Mouse (Mus musculus) CD4-positive helper T cell, adult 2 months (primary cell): ENCODE results near the gene Homer3.

Source experiments
- DNase-seq: peaks from one replicate; pipeline ENCODE4 v3.0.0-alpha.2; 2012; ENCODE audit warnings: low read depth, missing footprints, low spot score

Homer3 gene

DNA sequence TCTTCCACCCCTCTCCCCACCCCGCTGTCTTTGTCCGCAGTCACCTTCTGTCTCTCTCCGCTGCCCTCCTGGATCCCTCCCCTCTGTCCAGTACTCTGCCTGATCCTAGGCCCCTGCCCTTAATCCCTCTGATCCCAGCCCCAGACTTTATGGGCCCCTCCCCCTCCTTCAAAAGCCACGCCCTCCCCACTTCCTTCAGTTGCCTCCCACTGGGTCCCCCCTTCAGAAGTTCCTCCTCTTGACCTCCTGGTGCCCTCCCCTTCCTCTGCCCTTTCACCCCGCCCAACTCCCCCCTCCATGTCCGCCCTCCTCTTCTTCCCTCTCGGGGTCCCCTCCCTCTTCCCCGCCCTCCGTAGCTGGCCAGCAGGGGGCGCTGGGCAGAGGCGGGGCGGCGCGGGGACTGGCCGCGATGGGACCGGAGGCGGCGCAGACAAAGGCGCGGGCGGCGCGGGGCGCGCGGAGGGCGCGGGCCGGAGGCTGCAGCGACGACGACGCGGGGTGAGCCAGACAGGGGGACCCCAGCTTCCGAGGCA lies at the start of gene Homer3:
Gene Homer3 (plus strand): TSS at position 225 of the 533 bp plus-strand sequence.
- peak; percentile 86 for DNase-seq

DNA sequence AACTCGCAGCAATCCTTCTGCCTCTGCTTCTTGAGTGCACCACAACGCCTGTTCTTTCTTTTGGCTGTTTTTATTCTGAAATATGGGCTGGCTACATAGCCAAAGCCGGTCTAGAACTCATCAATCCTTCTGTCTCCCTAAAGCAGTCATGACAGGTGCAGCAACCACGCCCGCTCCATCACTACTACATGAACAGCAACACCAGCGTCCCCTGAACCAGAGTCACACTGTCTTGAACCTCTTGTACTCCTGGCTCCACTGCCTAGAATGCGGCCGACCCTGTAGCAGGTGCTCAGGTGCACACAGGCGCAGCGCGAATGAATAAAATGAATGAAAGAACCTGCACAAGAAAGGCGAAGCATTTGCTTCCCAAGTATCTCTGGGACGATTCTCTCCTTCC lies 49.0 kb upstream of the Homer3 start:
- no peak for DNase-seq

DNA sequence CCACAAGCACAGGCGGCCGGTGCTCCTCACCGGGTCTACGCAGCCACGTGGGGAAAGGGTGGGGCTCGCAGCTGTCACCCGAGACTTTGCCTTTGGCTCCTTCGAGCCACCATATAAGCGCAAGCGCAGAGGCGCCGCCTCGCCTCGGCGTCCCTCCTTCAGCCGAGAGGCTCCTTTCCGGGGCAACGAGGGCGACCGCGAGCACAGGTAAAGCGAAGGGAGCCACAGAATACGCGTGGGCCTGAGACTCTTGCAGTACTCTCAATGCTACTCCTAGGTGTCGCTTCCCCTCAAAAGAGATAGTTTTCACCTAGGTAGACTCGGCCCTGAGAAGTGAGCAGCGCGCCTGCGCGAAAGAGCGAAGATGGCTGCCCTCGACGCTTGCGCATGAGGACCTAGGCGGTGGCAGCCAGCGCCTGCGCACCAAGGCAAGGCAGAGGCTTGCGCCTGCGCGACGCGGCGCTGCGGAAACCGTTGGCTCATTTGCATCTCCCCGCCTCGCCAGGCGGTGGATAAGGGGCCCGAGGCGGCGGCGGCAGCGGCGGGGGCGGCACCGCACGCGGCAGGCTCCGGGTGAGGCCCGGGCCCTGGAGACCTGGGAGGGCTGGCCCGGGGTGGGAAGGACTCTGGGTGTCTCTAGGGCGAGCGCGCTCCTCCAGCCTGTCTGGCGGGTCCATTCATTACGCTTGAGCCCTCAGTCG lies 48.4 kb upstream of the Homer3 start, which contains the start of the genes Sugp2 and Armc6:
Gene Sugp2 (plus strand): TSS at position 147 of the 701 bp plus-strand sequence.
Gene Armc6 (minus strand): TSS at position 387 of the 701 bp plus-strand sequence.
- DNase-seq = peak; percentile 99

DNA sequence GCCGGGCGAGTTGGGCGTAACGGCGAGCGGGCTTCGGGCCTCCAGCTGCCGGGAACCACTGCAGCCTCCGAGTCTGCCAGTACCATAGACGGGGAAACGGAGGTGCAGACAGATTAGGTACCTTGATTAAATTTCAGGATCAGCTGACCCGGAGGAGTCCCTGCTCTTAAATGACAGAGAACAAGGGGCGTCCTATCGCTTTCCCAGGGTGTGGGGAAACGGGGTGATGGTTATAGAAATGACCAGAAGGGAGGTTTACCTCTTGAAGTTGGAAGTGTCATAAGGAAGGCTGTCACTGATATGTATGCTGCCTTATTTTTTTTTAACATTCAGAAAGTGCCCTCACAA lies 47.9 kb upstream of the Homer3 start:
- DNase-seq = no peak

DNA sequence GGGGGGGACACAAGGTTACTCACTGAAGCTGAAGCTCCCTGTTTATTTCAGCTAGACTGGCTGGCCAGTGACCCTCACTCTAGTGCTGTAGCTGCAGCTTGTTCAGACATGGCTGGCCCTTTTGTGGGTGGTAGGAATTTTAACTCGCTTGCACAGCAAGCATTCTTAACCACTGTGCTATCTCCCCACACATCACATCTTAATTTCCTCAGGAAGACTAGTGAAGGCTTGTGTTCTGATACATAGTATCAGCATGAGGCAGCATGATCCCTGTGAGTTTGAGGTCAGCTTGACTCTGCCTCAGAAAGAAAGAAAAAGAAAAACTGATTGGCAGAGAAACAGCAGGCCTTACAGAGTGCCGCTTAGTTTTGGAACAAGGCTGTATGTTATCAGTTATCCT lies 44.8 kb upstream of the Homer3 start:
- peak; percentile 30 for DNase-seq

DNA sequence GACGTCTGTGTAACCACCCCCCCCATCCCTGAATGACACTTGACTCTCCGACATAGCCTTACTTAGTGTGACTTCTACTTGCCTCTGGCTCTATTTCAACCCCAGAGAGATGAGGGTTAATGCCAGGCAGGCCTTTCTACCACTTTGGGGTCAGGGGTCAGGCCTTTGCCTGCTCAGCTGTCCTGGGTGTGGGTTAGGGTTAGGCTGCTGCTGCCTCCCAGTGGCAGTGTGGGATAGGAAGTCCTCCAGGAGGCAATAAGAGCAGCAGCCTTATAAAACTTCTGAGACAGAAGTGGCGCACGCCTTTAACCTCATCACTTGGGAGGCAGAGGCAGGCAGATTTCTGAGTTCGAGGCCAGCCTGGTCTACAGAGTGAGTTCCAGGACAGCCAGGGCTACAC lies 42.0 kb upstream of the Homer3 start:
- DNase-seq = no peak

DNA sequence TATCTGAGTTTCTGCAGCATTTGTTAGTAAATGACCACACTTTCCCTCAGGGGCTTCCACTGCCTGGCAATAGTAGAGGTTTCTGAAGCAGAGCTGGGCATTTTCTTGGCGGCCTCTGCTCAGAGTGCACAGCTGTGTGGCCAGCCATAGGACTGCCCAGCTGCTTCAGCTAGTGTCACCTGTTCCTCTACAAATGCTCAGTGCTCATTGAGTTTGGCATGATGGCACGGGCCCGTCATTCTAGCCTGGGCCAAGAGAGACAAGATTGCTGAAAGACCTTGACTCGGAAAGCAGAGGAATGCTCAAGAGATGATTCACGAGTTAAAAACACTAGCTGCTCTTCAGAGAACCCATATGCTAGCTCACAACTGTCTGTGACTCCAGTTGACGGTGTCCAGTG lies 36.0 kb upstream of the Homer3 start:
- DNase-seq = no peak

DNA sequence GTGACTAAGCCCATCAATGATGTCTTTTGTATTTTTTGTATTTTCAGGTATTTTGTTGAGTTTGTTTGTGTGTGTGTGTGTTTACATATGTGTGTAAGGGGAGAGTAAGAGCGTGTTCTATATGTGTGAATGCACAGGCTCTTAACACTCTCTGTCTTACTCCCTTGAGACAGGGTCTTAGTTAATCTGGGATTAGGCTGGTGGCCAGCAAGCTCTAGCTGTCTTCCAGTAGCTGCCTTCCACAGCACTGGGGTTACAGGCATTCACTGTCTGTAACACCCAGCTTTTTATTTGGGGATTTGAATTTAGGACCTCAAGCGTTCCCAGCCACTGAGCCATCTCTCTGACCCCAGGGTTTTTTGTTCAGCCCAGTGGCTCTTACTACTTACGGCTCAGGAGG lies 34.8 kb upstream of the Homer3 start:
- no peak for DNase-seq

DNA sequence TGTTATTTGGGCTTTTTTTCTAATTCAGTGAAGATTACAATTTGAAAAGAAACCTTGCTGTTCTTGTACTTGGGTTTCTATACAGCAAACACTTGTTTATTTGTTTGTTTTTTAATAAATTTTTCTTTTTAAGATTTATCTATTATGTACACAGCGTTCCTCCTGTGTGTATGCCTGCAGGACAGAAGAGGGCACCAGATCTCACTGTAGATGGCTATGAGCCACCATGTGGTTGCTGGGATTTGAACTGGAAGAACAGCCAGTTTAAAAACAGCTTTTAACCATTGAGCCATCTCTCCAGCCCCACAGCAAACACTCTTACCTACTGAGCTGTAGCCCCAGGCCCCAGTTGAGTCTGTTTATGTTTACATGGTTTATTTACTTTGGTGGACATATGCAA lies 28.0 kb upstream of the Homer3 start:
- no peak for DNase-seq

DNA sequence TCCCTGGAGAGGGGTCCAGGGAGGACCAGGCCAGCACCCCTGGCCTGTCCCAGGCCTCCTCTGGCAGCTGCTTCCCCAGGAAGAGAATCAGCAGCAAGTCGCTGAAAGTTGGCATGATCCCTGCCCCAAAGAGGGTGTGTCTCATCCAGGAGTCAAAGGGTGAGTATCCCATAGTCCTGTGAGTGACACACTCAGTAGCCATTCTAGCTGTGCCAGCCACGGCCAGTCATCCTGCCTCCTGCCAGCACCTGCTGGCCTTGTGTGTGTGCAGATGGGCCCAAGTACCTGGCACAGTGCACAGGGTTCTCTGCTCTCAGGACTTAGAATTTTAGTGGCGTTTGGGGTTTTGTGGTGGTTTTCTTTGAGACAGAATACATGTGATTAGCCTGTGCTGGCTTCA lies 25.2 kb upstream of the Homer3 start:
- no peak for DNase-seq

DNA sequence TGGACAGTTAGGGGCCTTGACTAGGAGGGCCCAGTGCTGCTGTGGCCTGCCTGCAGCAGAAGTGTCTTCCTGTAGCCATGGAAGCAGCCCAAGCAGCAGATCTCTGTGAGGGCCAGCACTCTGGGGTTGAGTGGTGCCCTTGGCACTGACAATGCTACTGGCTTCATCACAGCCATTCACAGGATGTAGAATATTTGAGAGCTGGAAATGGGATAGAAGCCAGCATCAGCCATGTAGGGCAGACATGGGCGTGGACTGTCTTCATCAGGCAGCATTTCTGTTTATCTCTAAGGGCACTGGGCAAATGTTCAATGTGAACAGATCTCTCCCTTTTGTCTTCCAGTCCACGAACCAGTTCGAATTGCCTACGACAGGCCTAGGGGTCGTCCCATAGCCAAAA lies 24.0 kb upstream of the Homer3 start:
- DNase-seq = no peak

DNA sequence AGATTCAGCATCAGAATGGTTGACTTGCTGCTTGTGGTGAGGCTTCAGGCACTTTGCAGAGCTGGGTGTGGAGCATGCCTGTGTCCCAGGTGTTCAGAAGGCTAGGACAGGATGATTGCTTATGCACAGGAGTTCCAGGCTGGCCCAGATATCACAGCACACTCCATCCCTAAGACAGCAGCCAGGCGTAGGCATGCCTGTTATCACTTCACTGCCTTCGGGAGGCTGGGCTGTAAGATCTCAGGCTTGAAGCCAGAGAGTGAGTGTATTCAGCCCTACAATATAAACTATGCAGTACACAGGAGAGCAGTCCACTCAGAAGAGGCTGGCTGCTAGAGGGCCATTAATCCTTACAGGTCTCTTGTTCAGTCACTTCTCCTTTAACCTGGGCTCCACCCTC lies 23.6 kb upstream of the Homer3 start:
- DNase-seq = no peak

DNA sequence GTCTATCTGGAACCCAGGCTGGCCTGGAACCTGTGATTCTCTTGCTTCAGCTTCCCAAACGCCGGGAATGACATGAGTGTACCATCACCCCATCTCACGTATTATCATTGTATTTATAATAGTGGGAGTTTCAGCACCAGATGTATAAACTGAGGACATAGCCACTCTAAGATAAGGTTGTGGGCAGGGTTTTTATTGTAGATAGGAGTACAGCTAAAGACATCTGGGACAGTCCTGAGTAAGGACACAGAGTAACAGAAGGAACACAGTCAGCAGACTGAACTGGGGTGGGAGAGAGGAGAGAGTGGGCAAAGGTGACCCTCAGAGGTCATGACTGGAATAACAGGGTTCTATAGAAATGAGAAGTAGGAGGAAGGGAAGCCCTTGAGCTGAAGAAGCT lies 15.0 kb upstream of the Homer3 start:
- no peak for DNase-seq

DNA sequence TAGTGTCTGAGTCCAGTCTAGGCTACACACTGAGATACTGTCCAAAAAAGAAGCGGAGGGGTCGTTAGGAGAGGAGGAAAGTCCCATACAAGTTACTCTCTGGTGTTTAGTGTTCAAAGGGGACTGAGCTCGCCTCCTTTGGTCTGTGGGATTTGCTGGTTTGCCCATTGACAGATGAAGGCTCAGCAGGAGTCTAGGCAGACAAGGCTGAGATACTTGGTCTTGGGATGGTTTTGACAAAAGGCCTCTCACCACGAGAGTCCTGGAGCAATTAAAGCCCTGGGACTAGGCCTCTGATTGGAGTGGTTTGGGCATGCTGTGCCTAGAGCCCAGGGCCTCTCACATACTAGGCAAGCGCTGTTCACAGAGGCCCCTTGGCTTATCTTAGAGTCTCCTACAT lies 14.3 kb upstream of the Homer3 start:
- no peak for DNase-seq

DNA sequence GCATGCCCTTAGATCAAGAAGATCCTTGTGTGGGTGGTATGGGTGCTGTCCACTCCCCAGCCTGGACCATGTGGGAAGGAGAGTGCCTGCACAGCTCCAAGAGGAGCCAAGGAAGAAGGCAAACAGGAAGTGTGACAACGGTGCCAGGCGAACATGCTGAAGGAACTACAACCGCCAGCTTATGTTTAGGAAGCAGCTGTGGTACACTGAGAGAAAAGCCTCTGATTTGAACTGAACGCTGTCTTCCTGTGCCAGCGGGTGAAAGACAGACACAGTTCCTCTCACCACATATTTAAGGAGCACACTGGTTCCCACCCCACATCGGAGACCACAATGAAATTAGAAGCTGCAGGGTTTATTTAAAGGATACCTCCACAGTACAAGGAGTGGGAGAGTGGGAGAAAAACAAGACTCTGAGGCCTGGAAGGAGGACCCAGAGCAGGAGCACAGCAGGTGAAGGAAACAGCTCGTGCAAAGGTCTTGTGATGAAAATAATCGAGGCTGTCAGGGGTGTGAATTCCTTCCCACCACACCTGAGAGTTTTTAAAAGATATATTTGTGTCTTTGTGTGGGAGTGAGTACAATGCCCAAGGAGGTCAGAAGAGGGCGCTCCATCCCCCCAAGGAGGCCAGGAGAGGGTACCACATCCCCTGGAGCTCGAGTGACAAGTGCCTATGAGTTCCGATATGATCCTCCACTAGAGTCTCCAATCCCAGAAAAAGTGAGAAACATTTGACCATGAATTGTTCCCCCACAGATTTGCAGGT lies 13.6 kb upstream of the Homer3 start:
- DNase-seq = peak; percentile 13

DNA sequence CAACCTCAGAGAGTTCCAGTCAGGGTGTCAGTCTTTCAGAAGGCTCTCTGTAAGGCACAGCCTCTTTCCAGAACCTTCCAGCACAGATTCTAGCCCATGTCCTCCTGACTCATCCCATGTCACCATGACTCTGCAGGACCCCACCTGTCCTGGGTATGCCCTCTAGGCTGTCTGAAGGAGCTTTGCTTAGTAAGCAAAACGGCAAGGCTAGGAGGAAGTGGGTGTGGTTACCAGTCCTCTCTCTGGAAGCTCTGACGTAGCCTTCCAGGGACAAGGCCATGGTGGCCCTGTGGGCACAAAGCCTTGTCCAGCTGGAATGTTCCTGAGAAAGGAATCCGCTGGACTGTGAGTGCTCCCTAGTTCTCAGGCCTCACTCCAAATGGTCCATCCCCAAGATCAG lies 9.7 kb upstream of the Homer3 start:
- DNase-seq = peak; percentile 24

DNA sequence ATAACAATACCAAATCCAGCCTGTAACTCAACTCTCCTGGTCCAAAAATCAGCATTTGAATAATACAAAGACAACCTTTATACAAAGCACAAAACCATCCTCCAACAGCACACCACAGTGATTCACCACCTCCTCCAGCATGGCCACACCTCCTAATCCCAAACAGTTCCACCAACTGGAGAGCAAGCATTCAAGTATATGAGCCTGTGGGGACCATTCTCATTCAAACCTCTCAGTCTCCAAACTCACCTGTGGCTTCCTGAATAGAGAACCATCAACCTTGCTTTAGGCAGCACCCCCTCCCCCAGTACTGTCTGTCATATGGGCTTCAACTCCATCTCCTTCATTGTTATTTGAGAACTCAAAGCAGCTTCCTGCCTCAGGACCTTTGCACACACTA lies 8.3 kb upstream of the Homer3 start:
- DNase-seq = no peak

DNA sequence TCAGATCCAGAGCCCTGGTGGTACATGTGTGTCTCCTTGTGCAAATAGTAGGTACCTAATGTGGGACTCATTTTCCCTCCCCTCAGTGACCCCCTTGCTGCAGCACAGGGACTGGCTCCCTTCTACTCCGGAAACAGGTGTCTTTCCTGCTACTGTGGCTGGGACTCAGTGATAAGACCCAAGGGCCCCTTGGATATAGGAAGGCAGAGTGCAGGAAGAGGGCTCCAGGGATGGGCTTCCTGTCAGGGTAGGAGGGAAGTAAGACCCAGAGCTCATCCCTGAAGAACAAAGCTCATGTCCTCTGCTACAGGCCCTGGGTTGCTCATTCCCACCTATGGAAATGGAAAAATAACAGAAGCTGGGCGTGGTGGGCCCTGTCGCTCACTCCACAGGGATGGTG lies 6.2 kb upstream of the Homer3 start:
- no peak for DNase-seq

DNA sequence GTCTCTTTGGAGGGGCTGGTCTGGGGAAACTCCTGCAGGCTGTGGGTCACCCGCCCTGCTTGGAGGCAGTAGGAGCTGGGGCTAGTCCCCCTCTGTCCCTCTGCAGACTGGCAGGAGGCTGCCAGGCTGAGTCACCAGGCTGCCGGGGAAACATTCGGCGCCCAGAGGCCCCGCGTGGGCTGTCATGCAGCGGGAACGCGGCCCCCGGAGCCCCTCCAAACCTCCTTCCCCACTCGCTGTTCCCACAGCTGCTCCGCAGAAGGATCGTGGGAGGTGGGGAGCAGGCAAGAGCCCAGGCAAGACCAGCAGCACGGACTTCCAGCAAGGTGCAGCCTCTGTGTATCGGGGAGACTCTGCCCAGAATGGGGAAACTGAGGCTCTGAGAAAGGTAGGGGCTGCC lies 4.5 kb upstream of the Homer3 start:
- no peak for DNase-seq

DNA sequence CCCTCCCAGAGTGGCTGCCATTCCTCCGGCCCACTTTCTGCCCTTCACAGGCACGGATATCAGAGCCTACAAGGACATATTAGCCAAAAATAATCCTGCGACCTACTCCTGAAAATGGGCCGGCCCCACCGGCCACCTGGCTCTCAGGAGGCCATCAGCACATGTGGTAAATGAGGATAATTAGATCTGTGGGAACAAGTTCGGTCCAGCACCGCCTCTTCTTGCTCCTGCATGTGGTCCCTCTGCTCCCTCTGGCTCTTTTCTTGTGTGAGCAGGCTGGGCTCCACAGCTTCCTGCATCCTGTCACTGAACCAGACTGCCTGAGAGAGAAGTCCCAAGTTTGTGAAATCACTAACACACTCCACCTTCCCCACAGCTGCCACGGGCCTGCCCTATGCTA lies 3.4 kb upstream of the Homer3 start:
- no peak for DNase-seq

DNA sequence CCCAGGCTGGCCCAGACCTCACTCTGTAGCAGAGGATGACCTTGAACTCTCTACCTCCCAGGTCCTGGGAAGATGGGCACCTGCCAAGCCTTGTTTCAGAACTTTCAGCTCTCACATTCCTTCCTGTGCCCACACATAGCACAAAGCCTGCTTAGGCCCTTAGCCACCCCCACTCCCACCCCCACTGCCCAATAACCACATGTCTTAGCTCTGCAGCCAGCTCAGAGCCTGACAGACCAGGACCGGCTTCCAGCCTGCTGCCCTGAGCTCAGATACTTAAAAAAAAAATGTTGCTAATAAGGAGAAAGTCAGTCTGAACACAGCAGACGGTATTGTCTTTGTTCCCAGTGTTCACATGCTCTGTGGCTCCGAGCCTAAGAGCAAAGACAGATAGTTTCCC lies 1.6 kb upstream of the Homer3 start:
- DNase-seq = no peak

DNA sequence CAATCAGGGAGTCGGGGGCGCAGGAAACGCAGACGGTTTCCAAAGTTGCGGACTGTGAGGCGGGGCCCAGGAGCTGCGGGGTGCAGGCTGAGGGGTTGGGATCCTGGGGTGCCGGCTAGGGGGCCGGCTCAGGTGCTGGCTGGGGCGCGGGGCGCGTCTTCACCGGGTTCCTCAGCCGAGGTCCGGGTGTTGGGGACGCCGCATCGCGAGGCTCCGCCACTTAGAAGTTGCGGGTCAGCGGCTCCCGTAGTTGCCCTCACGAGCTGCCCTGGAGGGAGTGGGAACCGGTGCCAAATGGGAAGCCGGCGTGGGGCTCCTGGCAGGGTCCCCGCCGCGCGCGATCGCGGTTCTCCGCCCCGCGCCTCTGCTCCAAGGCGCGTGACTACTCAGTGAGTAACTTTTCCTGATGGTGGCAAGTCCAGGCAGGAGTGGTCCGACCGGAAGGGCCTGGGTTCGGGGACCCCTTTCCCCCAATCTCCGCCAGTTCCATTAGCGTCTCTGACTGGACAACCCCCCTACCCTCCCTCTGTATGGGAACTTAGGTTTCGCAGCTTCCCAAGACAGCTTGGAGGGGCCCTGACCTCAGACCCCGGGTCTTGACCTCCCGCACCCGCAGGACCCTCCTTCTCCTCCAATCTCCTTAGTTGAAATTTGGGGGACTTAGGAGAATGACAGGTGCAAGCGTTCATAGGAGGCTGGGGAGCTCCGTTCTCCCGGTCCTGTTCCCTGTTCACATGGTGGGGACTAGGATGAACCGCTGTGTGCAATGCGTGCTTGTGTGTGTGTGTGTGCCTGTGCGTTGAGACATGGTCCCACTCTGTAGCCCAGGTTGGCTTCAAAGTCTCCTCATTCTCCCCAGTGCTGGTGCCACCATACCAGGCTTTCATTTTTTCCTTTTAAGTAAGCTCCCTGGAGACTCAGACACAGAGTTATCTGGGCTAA lies 780 bp downstream of the Homer3 start:
- no peak for DNase-seq
